Mouse (Mus musculus): ENCODE measurements around the gene Postn. TPM values are rescaled to one million over a fixed set of nuclear protein-coding genes. Genes with fewer than 3 reads are reported as not detected.
A peak's percentile ranks its signal among the peaks of the same experiment; 100 is the strongest.

The Postn gene
- total and polyA plus RNA-seq, 3 experiments, result not detected

DNA sequence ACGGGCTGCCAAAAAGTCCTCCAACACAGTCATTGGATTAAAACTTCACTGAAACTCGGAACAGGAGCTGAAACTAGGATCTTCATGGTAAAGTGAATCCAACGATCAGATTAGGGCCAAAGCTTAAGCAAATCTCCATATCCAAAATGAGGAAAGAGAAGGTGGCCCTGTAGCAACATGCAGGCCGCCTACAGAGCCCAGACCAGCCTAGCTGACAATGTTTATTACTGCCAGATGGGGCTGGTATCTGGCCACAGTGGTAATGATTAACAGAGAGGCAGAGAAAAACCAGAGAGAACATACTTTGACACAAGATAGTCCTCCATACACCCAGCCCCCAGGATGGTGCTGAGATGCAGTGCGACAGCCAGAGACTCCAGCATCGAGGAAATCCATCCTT lies 60.1 kb downstream of the Postn start:
- H3K79me2 ChIP-seq (ENCODE audit: control insufficient read depth, insufficient read depth, low read length, poor library complexity), result no peaks in the 10 kb centered on the region
- H3K27me3 ChIP-seq (ENCODE audit: control insufficient read depth in 1 of 2, insufficient read depth in 2 of 2, low read length in 2 of 2), result no peaks in the 10 kb centered on the region
- no peaks in the 10 kb centered on the region for H3K4me1 ChIP-seq (ENCODE audit: control insufficient read depth in 1 of 2, insufficient read depth in 2 of 2, low read length in 2 of 2)
- no peak overlapping the region for H3K9ac ChIP-seq (ENCODE audit: control insufficient read depth, low read depth, low read length, poor library complexity, severe bottlenecking)
- no peak for DNase-seq (ENCODE audit: low read depth, low spot score)
- no peaks in the 10 kb centered on the region for H3K9me3 ChIP-seq (replicated peaks; ENCODE audit: insufficient read depth, low read length)
- TF ChIP-seq ELF1 (IDR thresholded peaks at IDR 0.05; ENCODE audit: low read depth, low read length) (no peak), ZKSCAN1 (IDR thresholded peaks at IDR 0.05; ENCODE audit: low read depth, low read length) (no peak), MEF2A (IDR thresholded peaks at IDR 0.05; ENCODE audit: extremely low read depth, insufficient replicate concordance, low read depth, low read length, poor library complexity, severe bottlenecking) (no peak), CHD2 (IDR thresholded peaks at IDR 0.05; ENCODE audit: low read length) (no peak), UBTF (IDR thresholded peaks at IDR 0.05; ENCODE audit: borderline replicate concordance, insufficient read depth, low read depth, low read length) (no peak), NRF1 (IDR thresholded peaks at IDR 0.05; ENCODE audit: insufficient read depth, low read depth, low read length, poor library complexity, severe bottlenecking) (no peak), POLR2AphosphoS5 (IDR thresholded peaks at IDR 0.05; ENCODE audit: borderline replicate concordance, low read depth, low read length) (no peak), GATA1 (IDR thresholded peaks at IDR 0.05; ENCODE audit: low read depth, low read length) (no peak), BHLHE40 (IDR thresholded peaks at IDR 0.05; ENCODE audit: borderline replicate concordance, low read depth, low read length) (no peak), ETS1 (IDR thresholded peaks at IDR 0.05; ENCODE audit: low read depth, low read length) (no peak), EP300 (IDR thresholded peaks at IDR 0.05; ENCODE audit: low read depth in 1 of 2, low read length in 2 of 2) (no peak), TCF12 (IDR thresholded peaks at IDR 0.05; ENCODE audit: low read depth, low read length) (no peak), RAD21 (IDR thresholded peaks at IDR 0.05; ENCODE audit: low read depth, low read length) (no peak), CHD1 (IDR thresholded peaks at IDR 0.05; ENCODE audit: low read depth, low read length) (no peak), MAZ (IDR thresholded peaks at IDR 0.05; ENCODE audit: low read depth, low read length) (no peak), ZMIZ1 (IDR thresholded peaks at IDR 0.05; ENCODE audit: low read depth, low read length) (no peak), POLR2AphosphoS2 (IDR thresholded peaks at IDR 0.05; ENCODE audit: low read length) (no peak), POLR2A (IDR thresholded peaks at IDR 0.05; ENCODE audit: control insufficient read depth in 1 of 2, insufficient read depth in 1 of 2, low read depth in 1 of 2, low read length in 2 of 2, poor library complexity in 1 of 2) (no peak)
- H3K36me3 ChIP-seq (ENCODE audit: control insufficient read depth in 1 of 2, insufficient read depth in 2 of 2, low read length in 2 of 2), result no peaks in the 10 kb centered on the region
- H3K27ac ChIP-seq (ENCODE audit: control insufficient read depth, low read depth, low read length), result no peak overlapping the region
- H3K4me3 ChIP-seq (ENCODE audit: control insufficient read depth in 1 of 2, insufficient read depth in 1 of 2, low read depth in 2 of 2, low read length in 2 of 2), result no peak overlapping the region

DNA sequence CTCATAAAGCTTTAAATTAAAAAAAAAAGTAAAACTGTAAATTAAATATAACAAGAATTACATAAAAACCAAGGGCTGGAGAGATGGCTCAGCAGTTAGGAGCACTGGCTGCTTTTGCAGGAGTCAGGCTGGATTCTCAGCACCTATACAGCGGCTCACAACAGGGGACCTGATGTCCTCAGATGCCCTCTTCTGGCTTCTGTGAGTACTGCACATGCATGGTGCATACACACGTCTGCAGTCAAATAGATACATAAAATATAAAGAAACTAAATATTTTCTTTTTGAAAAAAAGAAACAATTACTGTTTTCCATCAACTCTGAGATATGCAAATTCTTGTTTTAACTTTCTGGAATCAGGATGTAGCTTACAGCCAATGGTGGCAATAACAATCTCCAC lies 60.8 kb downstream of the Postn start:
- no peaks in the 10 kb centered on the region for H3K27me3 ChIP-seq (ENCODE audit: control insufficient read depth in 1 of 2, insufficient read depth in 2 of 2, low read length in 2 of 2)

More for the DNA sequence above, 60.8 kb downstream of the Postn start:
- Histone ChIP-seq H3K27ac (ENCODE audit: control insufficient read depth, low read depth, low read length) (no peak overlapping the region), H3K9ac (ENCODE audit: control insufficient read depth, low read depth, low read length, poor library complexity, severe bottlenecking) (no peak overlapping the region), H3K4me1 (ENCODE audit: control insufficient read depth in 1 of 2, insufficient read depth in 2 of 2, low read length in 2 of 2) (no peaks in the 10 kb centered on the region), H3K36me3 (ENCODE audit: control insufficient read depth in 1 of 2, insufficient read depth in 2 of 2, low read length in 2 of 2) (no peaks in the 10 kb centered on the region), H3K4me3 (ENCODE audit: control insufficient read depth in 1 of 2, insufficient read depth in 1 of 2, low read depth in 2 of 2, low read length in 2 of 2) (no peak overlapping the region), H3K9me3 (replicated peaks; ENCODE audit: insufficient read depth, low read length) (no peaks in the 10 kb centered on the region), H3K79me2 (ENCODE audit: control insufficient read depth, insufficient read depth, low read length, poor library complexity) (no peaks in the 10 kb centered on the region)
- DNase-seq (ENCODE audit: low read depth, low spot score), result peak; percentile 9
- TF ChIP-seq CTCF (IDR thresholded peaks at IDR 0.05 in 2 of 3, conservative IDR thresholded peaks at IDR 0.05 in 1 of 3; ENCODE audit: control insufficient read depth in 1 of 3, insufficient read depth in 1 of 3, low read depth in 2 of 3, low read length in 3 of 3, poor library complexity in 1 of 3, severe bottlenecking in 1 of 3), result peak in 2 of 3 experiments; percentile 3 to 18; a peak in 1 of 6 replicates
- no peak for TF ChIP-seq ZKSCAN1 (IDR thresholded peaks at IDR 0.05; ENCODE audit: low read depth, low read length)
